Mouse (Mus musculus): Measurements from ENCODE around the gene Plpp2. TPM values are rescaled to one million over a fixed set of nuclear protein-coding genes. Genes with fewer than 3 reads are reported as not detected.

Plpp2 gene
- 7.9 and 10.9 TPM in 2 replicates for polyA plus RNA-seq (2015; fragmentation: Nextera tagmentation; extraction: Ambion mirVana)

- ATAC-seq (replicated peaks; ENCODE audit: insufficient number of reproducible peaks, insufficient read depth, low FRiP score, low read depth) = peak; percentile 77
- H3K27ac ChIP-seq = peak within 1 kb of the TSS; percentile 8; the same call in 1 of the 2 replicates
- WGBS = under 1% methylated on average over 52 of the region's 52 CpGs
Observed at GRCm38 (mm10) chr10:79533126-79533911, at the start of gene Plpp2. Gene Plpp2, minus strand, starts transcription at chr10:79533796.

GRCm38 (mm10) chr10:79581501-79581900, 47.9 kb upstream of the Plpp2 start:
- Histone ChIP-seq H3K27ac (no peak overlapping the region), H3K9me3 (replicated peaks) (no peaks in the 10 kb centered on the region), H3K36me3 (no peaks in the 10 kb centered on the region), H3K4me2 (no peak overlapping the region), H3K27me3 (peaks cover 14% of the 10 kb centered on the region), H3K4me1 (replicated peaks) (no peaks in the 10 kb centered on the region), H3K9ac (no peak overlapping the region), H3K4me3 (no peak overlapping the region)
- no peak for ATAC-seq (replicated peaks; ENCODE audit: insufficient number of reproducible peaks, insufficient read depth, low FRiP score, low read depth)
- 81% methylated on average over 8 of the region's 8 CpGs for WGBS

More at GRCm38 (mm10) chr10:79533126-79533911, at the start of gene Plpp2:
- Histone ChIP-seq H3K4me1 (replicated peaks) (peaks cover 15% of the 10 kb centered on the region; the same call in 1 of the 2 replicates), H3K4me2 (peak within 1 kb of the TSS; percentile 99), H3K36me3 (no peaks in the 10 kb centered on the region), H3K27me3 (no peaks in the 10 kb centered on the region), H3K9me3 (replicated peaks) (no peaks in the 10 kb centered on the region), H3K4me3 (peak within 1 kb of the TSS; percentile 74), H3K9ac (peak within 1 kb of the TSS; percentile 64)

GRCm38 (mm10) chr10:79580811-79581210, 47.2 kb upstream of the Plpp2 start:
- Histone ChIP-seq H3K36me3 (no peaks in the 10 kb centered on the region), H3K9ac (no peak overlapping the region), H3K4me2 (no peak overlapping the region), H3K27ac (no peak overlapping the region), H3K27me3 (peaks cover 14% of the 10 kb centered on the region), H3K4me1 (replicated peaks) (no peaks in the 10 kb centered on the region), H3K4me3 (no peak overlapping the region), H3K9me3 (replicated peaks) (no peaks in the 10 kb centered on the region)
- 45% methylated on average over 6 of the region's 6 CpGs for WGBS
- no peak for ATAC-seq (replicated peaks; ENCODE audit: insufficient number of reproducible peaks, insufficient read depth, low FRiP score, low read depth)

GRCm38 (mm10) chr10:79580356-79580755, 46.8 kb upstream of the Plpp2 start:
- no peak for ATAC-seq (replicated peaks; ENCODE audit: insufficient number of reproducible peaks, insufficient read depth, low FRiP score, low read depth)
- Histone ChIP-seq H3K9me3 (replicated peaks) (no peaks in the 10 kb centered on the region), H3K27me3 (peaks cover 14% of the 10 kb centered on the region)

GRCm38 (mm10) chr10:79579781-79580180, 46.2 kb upstream of the Plpp2 start:
- whole genome bisulfite sequencing = 85% methylated on average over 12 of the region's 12 CpGs
- H3K4me3 ChIP-seq = no peak overlapping the region
- H3K27me3 ChIP-seq = peaks cover 14% of the 10 kb centered on the region
- no peaks in the 10 kb centered on the region for H3K9me3 ChIP-seq (replicated peaks)
- no peak overlapping the region for H3K9ac ChIP-seq
- H3K27ac ChIP-seq = no peak overlapping the region
- ATAC-seq (replicated peaks; ENCODE audit: insufficient number of reproducible peaks, insufficient read depth, low FRiP score, low read depth) = no peak
- H3K4me2 ChIP-seq = no peak overlapping the region
- no peaks in the 10 kb centered on the region for H3K36me3 ChIP-seq
- H3K4me1 ChIP-seq (replicated peaks) = no peaks in the 10 kb centered on the region

More at GRCm38 (mm10) chr10:79580356-79580755, 46.8 kb upstream of the Plpp2 start:
- Histone ChIP-seq H3K4me1 (replicated peaks) (no peaks in the 10 kb centered on the region), H3K36me3 (no peaks in the 10 kb centered on the region), H3K27ac (no peak overlapping the region), H3K9ac (no peak overlapping the region), H3K4me3 (no peak overlapping the region), H3K4me2 (no peak overlapping the region)
- WGBS = 67% methylated on average over 7 of the region's 7 CpGs

- Histone ChIP-seq H3K27ac (no peak overlapping the region), H3K9me3 (replicated peaks) (no peaks in the 10 kb centered on the region), H3K36me3 (no peaks in the 10 kb centered on the region), H3K27me3 (peaks cover 14% of the 10 kb centered on the region), H3K4me3 (no peak overlapping the region), H3K9ac (no peak overlapping the region), H3K4me1 (replicated peaks) (no peaks in the 10 kb centered on the region), H3K4me2 (no peak overlapping the region)
- no peak for ATAC-seq (replicated peaks; ENCODE audit: insufficient number of reproducible peaks, insufficient read depth, low FRiP score, low read depth)
- 68% methylated on average over 7 of the region's 7 CpGs for WGBS
Observed at GRCm38 (mm10) chr10:79578891-79579290, 45.3 kb upstream of the Plpp2 start.

- H3K4me3 ChIP-seq = no peak overlapping the region
- H3K4me1 ChIP-seq (replicated peaks) = no peaks in the 10 kb centered on the region
- H3K36me3 ChIP-seq = no peaks in the 10 kb centered on the region
- no peak overlapping the region for H3K9ac ChIP-seq
- H3K27me3 ChIP-seq = peaks cover 14% of the 10 kb centered on the region
- no peak overlapping the region for H3K4me2 ChIP-seq
- H3K27ac ChIP-seq = no peak overlapping the region
- 67% methylated on average over 9 of the region's 9 CpGs for WGBS
- H3K9me3 ChIP-seq (replicated peaks) = no peaks in the 10 kb centered on the region
- no peak for ATAC-seq (replicated peaks; ENCODE audit: insufficient number of reproducible peaks, insufficient read depth, low FRiP score, low read depth)
Observed at GRCm38 (mm10) chr10:79578276-79578675, 44.7 kb upstream of the Plpp2 start.

- ATAC-seq (replicated peaks; ENCODE audit: insufficient number of reproducible peaks, insufficient read depth, low FRiP score, low read depth) = no peak
- 74% methylated on average over 4 of the region's 4 CpGs for WGBS
- no peaks in the 10 kb centered on the region for H3K9me3 ChIP-seq (replicated peaks)
- peaks cover 14% of the 10 kb centered on the region for H3K27me3 ChIP-seq
- no peaks in the 10 kb centered on the region for H3K4me1 ChIP-seq (replicated peaks)
- H3K9ac ChIP-seq = no peak overlapping the region
- H3K4me3 ChIP-seq = no peak overlapping the region
- H3K27ac ChIP-seq = no peak overlapping the region
- no peaks in the 10 kb centered on the region for H3K36me3 ChIP-seq
- no peak overlapping the region for H3K4me2 ChIP-seq
Observed at GRCm38 (mm10) chr10:79577376-79577775, 43.8 kb upstream of the Plpp2 start.

GRCm38 (mm10) chr10:79575754-79576153, 42.2 kb upstream of the Plpp2 start:
- Histone ChIP-seq H3K36me3 (no peaks in the 10 kb centered on the region), H3K27ac (no peak overlapping the region), H3K4me1 (replicated peaks) (no peaks in the 10 kb centered on the region), H3K27me3 (peaks cover 14% of the 10 kb centered on the region), H3K4me2 (no peak overlapping the region), H3K9ac (no peak overlapping the region), H3K9me3 (replicated peaks) (no peaks in the 10 kb centered on the region), H3K4me3 (no peak overlapping the region)
- no peak for ATAC-seq (replicated peaks; ENCODE audit: insufficient number of reproducible peaks, insufficient read depth, low FRiP score, low read depth)
- WGBS = 70% methylated on average over 6 of the region's 6 CpGs

- H3K36me3 ChIP-seq = no peaks in the 10 kb centered on the region
- H3K27me3 ChIP-seq = peaks cover 12% of the 10 kb centered on the region
- 86% methylated on average over 6 of the region's 6 CpGs for WGBS
- ATAC-seq (replicated peaks; ENCODE audit: insufficient number of reproducible peaks, insufficient read depth, low FRiP score, low read depth) = no peak
- H3K9me3 ChIP-seq (replicated peaks) = no peaks in the 10 kb centered on the region
- no peak overlapping the region for H3K4me3 ChIP-seq
- no peak overlapping the region for H3K4me2 ChIP-seq
- H3K9ac ChIP-seq = no peak overlapping the region
- no peak overlapping the region for H3K27ac ChIP-seq
- no peaks in the 10 kb centered on the region for H3K4me1 ChIP-seq (replicated peaks)
Observed at GRCm38 (mm10) chr10:79574796-79575195, 41.2 kb upstream of the Plpp2 start.

GRCm38 (mm10) chr10:79574350-79574749, 40.8 kb upstream of the Plpp2 start:
- WGBS = 76% methylated on average over 8 of the region's 8 CpGs
- H3K4me1 ChIP-seq (replicated peaks) = no peaks in the 10 kb centered on the region
- H3K27me3 ChIP-seq = peaks cover 8% of the 10 kb centered on the region
- no peak for ATAC-seq (replicated peaks; ENCODE audit: insufficient number of reproducible peaks, insufficient read depth, low FRiP score, low read depth)
- H3K36me3 ChIP-seq = no peaks in the 10 kb centered on the region
- H3K9ac ChIP-seq = no peak overlapping the region
- H3K27ac ChIP-seq = no peak overlapping the region
- H3K9me3 ChIP-seq (replicated peaks) = no peaks in the 10 kb centered on the region
- no peak overlapping the region for H3K4me3 ChIP-seq
- no peak overlapping the region for H3K4me2 ChIP-seq

GRCm38 (mm10) chr10:79573611-79574010, 40.0 kb upstream of the Plpp2 start:
- WGBS = 81% methylated on average over 6 of the region's 6 CpGs

More at GRCm38 (mm10) chr10:79573611-79574010, 40.0 kb upstream of the Plpp2 start:
- H3K4me2 ChIP-seq = no peak overlapping the region
- H3K9ac ChIP-seq = no peak overlapping the region
- no peaks in the 10 kb centered on the region for H3K4me1 ChIP-seq (replicated peaks)
- no peak overlapping the region for H3K27ac ChIP-seq
- H3K36me3 ChIP-seq = no peaks in the 10 kb centered on the region
- no peaks in the 10 kb centered on the region for H3K9me3 ChIP-seq (replicated peaks)
- no peak for ATAC-seq (replicated peaks; ENCODE audit: insufficient number of reproducible peaks, insufficient read depth, low FRiP score, low read depth)
- H3K27me3 ChIP-seq = peaks cover 4% of the 10 kb centered on the region
- no peak overlapping the region for H3K4me3 ChIP-seq
